In the genomic region with DNA sequence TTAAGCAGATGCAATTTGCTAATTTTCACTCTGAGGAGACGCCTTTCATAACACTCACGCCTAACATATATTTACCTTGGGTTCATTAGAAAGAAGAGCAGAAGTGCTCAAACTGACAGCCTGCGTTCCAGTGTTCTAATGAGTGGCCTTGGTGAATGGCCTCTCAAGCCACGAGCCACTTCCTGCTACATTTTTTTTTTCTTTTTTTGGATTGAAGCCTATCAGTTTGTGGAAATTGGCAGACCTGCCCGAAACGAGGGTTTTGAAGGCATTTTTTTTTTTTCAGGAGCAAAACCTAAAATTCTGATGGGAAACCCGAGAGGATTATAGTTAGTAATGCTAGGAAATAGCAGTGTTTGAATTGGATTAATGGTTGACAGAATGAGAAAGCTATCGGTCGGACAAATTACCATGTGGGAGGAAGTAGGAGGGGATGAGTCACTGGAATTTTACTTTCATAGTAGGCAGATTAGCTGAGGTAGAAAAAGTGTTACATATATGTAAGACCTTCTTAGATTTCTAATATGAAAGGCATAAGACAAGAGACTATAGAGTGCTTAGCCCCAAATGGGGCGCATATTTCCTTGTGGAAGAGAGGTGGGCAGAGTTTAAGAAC, we compare ENCODE assay signal across 11 mouse cellular contexts.
DNase-seq lines count a peak whose midpoint lies in the region; ATAC-seq and TF ChIP-seq lines count a peak whose summit lies in the region.
"Had no signal": no experiment of that assay in that cellular context is flagged by ENCODE, and none has a peak within 500 bp of the region (broad histone marks: within the 10 kb centered on the region; RNA-seq: fewer than 3 reads in every experiment).

No protein-coding gene starts in this region.

- H3K9ac ChIP-seq in kidney, embryonic 14.5 days (ENCODE audit: low read depth, low read length) = no peak overlapping the region
- H3K9ac ChIP-seq in liver, postnatal 0 days (replicated peaks) = no peak overlapping the region
- H3K9ac ChIP-seq in stomach, embryonic 15.5 days = no peak overlapping the region
- H3K9ac ChIP-seq in neural tube, embryonic 15.5 days (replicated peaks) = no peak overlapping the region

- 68% methylated on average over 10 of the region's 10 CpGs for WGBS in kidney, embryonic 14.5 days
- 17% methylated on average over 10 of the region's 10 CpGs for WGBS in liver, postnatal 0 days (ENCODE audit: insufficient replicate concordance)
- 38% methylated on average over 10 of the region's 10 CpGs for WGBS in stomach, embryonic 15.5 days
- 77% methylated on average over 10 of the region's 10 CpGs for WGBS in neural tube, embryonic 15.5 days

- no peak for DNase-seq in kidney, postnatal 4 days
- peak; percentile 34 for DNase-seq in brain, embryonic 14.5 days (ENCODE audit: low read depth)
- DNase-seq in liver, postnatal 0 days = no peak
- no peak for DNase-seq in urinary bladder, postnatal 10 days (ENCODE audit: low spot score)
- no peak for DNase-seq in left cerebral cortex, adult 18-20 months (ENCODE audit: low spot score in 2 of 2)
- DNase-seq: cerebellum, postnatal 36 days; kidney, adult 9 months; thymus, postnatal 25 days had no signal

- no peaks in the 10 kb centered on the region for H3K9me3 ChIP-seq in kidney, embryonic 14.5 days (ENCODE audit: control insufficient read depth, low read length)
- no peaks in the 10 kb centered on the region for H3K9me3 ChIP-seq in liver, postnatal 0 days (ENCODE audit: low read length)
- no peaks in the 10 kb centered on the region for H3K9me3 ChIP-seq in stomach, embryonic 15.5 days
- H3K9me3 ChIP-seq in neural tube, embryonic 15.5 days (replicated peaks) = no peaks in the 10 kb centered on the region

- TF ChIP-seq POLR2A in brain, embryonic 14.5 days (IDR thresholded peaks at IDR 0.05; ENCODE audit: borderline replicate concordance, extremely low read depth, insufficient read depth, insufficient read length, poor library complexity, severe bottlenecking) = no peak

- H3K4me2 ChIP-seq in kidney, embryonic 14.5 days (replicated peaks; ENCODE audit: low read depth, low read length) = no peak overlapping the region
- H3K4me2 ChIP-seq in liver, postnatal 0 days (ENCODE audit: low read depth, low read length) = peak overlapping the region; percentile 54
- H3K4me2 ChIP-seq in stomach, embryonic 15.5 days = peak overlapping the region; percentile 30; the same call in 1 of the 2 replicates
- H3K4me2 ChIP-seq in neural tube, embryonic 15.5 days = no peak overlapping the region

- no peak for TF ChIP-seq EP300 in liver, postnatal 0 days (IDR thresholded peaks at IDR 0.05; ENCODE audit: low read depth)

- H3K27ac ChIP-seq in kidney, embryonic 14.5 days (ENCODE audit: low read depth, low read length) = no peak overlapping the region
- no peak overlapping the region for H3K27ac ChIP-seq in liver, postnatal 0 days (ENCODE audit: low read depth)
- H3K27ac ChIP-seq in stomach, embryonic 15.5 days = peak overlapping the region; percentile 44; the same call in 1 of the 2 replicates
- H3K27ac ChIP-seq in neural tube, embryonic 15.5 days (replicated peaks) = no peak overlapping the region

- no peaks in the 10 kb centered on the region for H3K4me1 ChIP-seq in kidney, embryonic 14.5 days (ENCODE audit: control insufficient read depth, insufficient read depth, low read length)
- H3K4me1 ChIP-seq in liver, postnatal 0 days (ENCODE audit: insufficient read depth) = 0 out of 2 replicates have a peak, but pooled peaks cover 6% of the 10 kb centered on the region
- 0 out of 2 replicates have a peak, but pooled peaks cover 7% of the 10 kb centered on the region for H3K4me1 ChIP-seq in stomach, embryonic 15.5 days
- peaks cover 4% of the 10 kb centered on the region; the same call in 1 of the 2 replicates for H3K4me1 ChIP-seq in neural tube, embryonic 15.5 days

- no peaks in the 10 kb centered on the region for H3K27me3 ChIP-seq in kidney, embryonic 14.5 days (ENCODE audit: control insufficient read depth, insufficient read depth, low read length)
- H3K27me3 ChIP-seq in liver, postnatal 0 days (ENCODE audit: insufficient read depth, low read length) = no peaks in the 10 kb centered on the region
- H3K27me3 ChIP-seq in stomach, embryonic 15.5 days (replicated peaks) = no peaks in the 10 kb centered on the region
- no peaks in the 10 kb centered on the region for H3K27me3 ChIP-seq in neural tube, embryonic 15.5 days (replicated peaks)

- H3K4me3 ChIP-seq in kidney, embryonic 14.5 days (ENCODE audit: low read length) = no peak overlapping the region
- peak overlapping the region; percentile 20; the same call in 1 of the 2 replicates for H3K4me3 ChIP-seq in liver, postnatal 0 days (ENCODE audit: low read depth, low read length)
- H3K4me3 ChIP-seq in stomach, embryonic 15.5 days (replicated peaks) = 0 out of 2 replicates have a peak overlapping the region, but pooled peaks have one; percentile 6
- H3K4me3 ChIP-seq in neural tube, embryonic 15.5 days (replicated peaks) = no peak overlapping the region

- 0 out of 2 replicates have a peak, but pooled peaks have one; percentile 6 for ATAC-seq in kidney, embryonic 14.5 days (ENCODE audit: low FRiP score, low TSS enrichment)
- no peak for ATAC-seq in liver, postnatal 0 days
- peak; percentile 39; the same call in 1 of the 2 replicates for ATAC-seq in stomach, embryonic 15.5 days (ENCODE audit: insufficient read depth, low FRiP score, low read depth)
- ATAC-seq in neural tube, embryonic 15.5 days (ENCODE audit: low FRiP score) = no peak

- no peak for TF ChIP-seq CTCF in brain, embryonic 14.5 days (IDR thresholded peaks at IDR 0.05; ENCODE audit: borderline replicate concordance, extremely low read depth, insufficient read depth, insufficient read length)
- no peak for TF ChIP-seq CTCF in liver, postnatal 0 days (IDR thresholded peaks at IDR 0.05; ENCODE audit: low read depth)

- H3K36me3 ChIP-seq in kidney, embryonic 14.5 days (ENCODE audit: control insufficient read depth, insufficient read depth, low read length) = no peaks in the 10 kb centered on the region
- H3K36me3 ChIP-seq in liver, postnatal 0 days (replicated peaks; ENCODE audit: insufficient read depth, low read length) = no peaks in the 10 kb centered on the region
- no peaks in the 10 kb centered on the region for H3K36me3 ChIP-seq in stomach, embryonic 15.5 days
- H3K36me3 ChIP-seq in neural tube, embryonic 15.5 days = no peaks in the 10 kb centered on the region

Comparison
In these comparisons a context has a peak if more than half of its experiments do, and no peak if none do; other contexts are left out.
1. ATAC-seq: peak in kidney, embryonic 14.5 days (single experiment) and stomach, embryonic 15.5 days (single experiment); none in liver, postnatal 0 days (single experiment) and neural tube, embryonic 15.5 days (single experiment).
2. H3K4me2 ChIP-seq: peak in liver, postnatal 0 days (single experiment) and stomach, embryonic 15.5 days (single experiment); none in kidney, embryonic 14.5 days (single experiment) and neural tube, embryonic 15.5 days (single experiment).
3. H3K4me3 ChIP-seq: peak in liver, postnatal 0 days (single experiment) and stomach, embryonic 15.5 days (single experiment); none in kidney, embryonic 14.5 days (single experiment) and neural tube, embryonic 15.5 days (single experiment).